Mouse (Mus musculus) myocyte (in vitro differentiated cells): ENCODE data around the gene Ctse.

Source experiments
- E2F4 ChIP-seq: IDR thresholded peaks from one replicate; pipeline ENCODE4 v1.6.1; 2011; ENCODE audit warnings: mild to moderate bottlenecking, control low read depth, moderate library complexity; ENCODE audit not compliant: insufficient read depth
- MAX ChIP-seq: IDR thresholded peaks from one replicate; pipeline ENCODE4 v1.6.1; 2011; ENCODE audit warnings: low read depth, mild to moderate bottlenecking, control low read depth
- POLR2A ChIP-seq: IDR thresholded peaks from one replicate; pipeline ENCODE4 v1.6.1; 2011; ENCODE audit warnings: low read depth, mild to moderate bottlenecking, control low read depth, moderate library complexity; ENCODE audit not compliant: insufficient read length
- POLR2AphosphoS2 ChIP-seq: IDR thresholded peaks from one replicate; pipeline ENCODE4 v1.6.1; 2011; ENCODE audit warnings: low read depth, control low read depth; ENCODE audit not compliant: insufficient read length
- REST ChIP-seq: IDR thresholded peaks from one replicate; pipeline ENCODE4 v1.6.1; 2011; ENCODE audit warnings: mild to moderate bottlenecking, control low read depth, moderate library complexity; ENCODE audit not compliant: insufficient read depth, insufficient read length
- USF1 ChIP-seq: IDR thresholded peaks from one replicate; pipeline ENCODE4 v1.6.1; 2011; ENCODE audit warnings: low read depth, mild to moderate bottlenecking, control low read depth, moderate library complexity

DNA sequence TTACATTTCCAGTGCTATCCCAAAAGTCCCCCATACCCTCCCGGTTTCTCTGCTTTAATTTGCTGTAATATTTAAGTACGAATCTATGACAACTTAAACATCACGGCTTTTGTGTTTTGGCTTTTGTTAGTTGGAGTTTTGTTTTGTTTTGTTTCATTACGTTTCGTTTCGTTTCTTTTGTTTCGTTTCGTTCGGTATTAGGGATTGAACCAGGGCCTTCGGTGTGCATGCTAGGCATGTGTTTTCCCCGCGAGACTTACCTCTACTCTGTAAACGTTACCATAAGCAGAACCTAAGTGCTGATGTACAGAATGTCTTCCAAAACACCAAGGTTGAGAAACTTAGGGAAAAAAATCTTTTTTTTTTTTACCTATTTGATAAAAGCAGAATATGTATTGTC is 3.5 kb downstream of the Ctse start:
- TF ChIP-seq E2F4 (no peak), POLR2A (no peak), MAX (no peak), REST (no peak), POLR2AphosphoS2 (no peak), USF1 (no peak)
